In genomic region chr2:181670285-181670912, GRCm38 (mm10) we compare ENCODE assay signal across 10 mouse cellular contexts. TPM values are rescaled to one million over a fixed set of nuclear protein-coding genes. Genes with fewer than 3 reads are reported as not detected.
A peak's percentile ranks its signal among the peaks of the same experiment; 100 is the strongest.
DNase-seq lines count a peak whose midpoint lies in the region; ATAC-seq and TF ChIP-seq lines count a peak whose summit lies in the region.
"Had no signal": no experiment of that assay in that cellular context is flagged by ENCODE, and none has a peak within 500 bp of the region (broad histone marks: within the 10 kb centered on the region; RNA-seq: fewer than 3 reads in every experiment).

No protein-coding gene starts in this region.

- H3K4me2 ChIP-seq in heart, embryonic 11.5 days = peak overlapping the region; percentile 83
- peak overlapping the region; percentile 54 for H3K4me2 ChIP-seq in midbrain, postnatal 0 days (ENCODE audit: low read depth, low read length, poor library complexity, severe bottlenecking)

- peaks cover 15% of the 10 kb centered on the region for H3K27me3 ChIP-seq in liver, adult 2 months (ENCODE audit: control insufficient read depth, insufficient read depth, low read length)
- H3K27me3 ChIP-seq in heart, embryonic 11.5 days (ENCODE audit: control insufficient read depth, insufficient read depth, low read length) = peaks cover 64% of the 10 kb centered on the region
- peaks cover 80% of the 10 kb centered on the region for H3K27me3 ChIP-seq in limb, embryonic 10.5 days (ENCODE audit: low read depth, poor library complexity, severe bottlenecking)
- peaks cover 46% of the 10 kb centered on the region for H3K27me3 ChIP-seq in midbrain, postnatal 0 days (ENCODE audit: insufficient read depth, low read length)

- H3K36me3 ChIP-seq in liver, adult 2 months (ENCODE audit: control insufficient read depth, insufficient read depth, low read length) = no peaks in the 10 kb centered on the region
- H3K36me3 ChIP-seq in heart, embryonic 11.5 days (ENCODE audit: control insufficient read depth, insufficient read depth, low read length) = no peaks in the 10 kb centered on the region
- no peaks in the 10 kb centered on the region for H3K36me3 ChIP-seq in limb, embryonic 10.5 days
- H3K36me3 ChIP-seq in midbrain, postnatal 0 days (ENCODE audit: insufficient read depth, low read length) = no peaks in the 10 kb centered on the region

- no peak for TF ChIP-seq CTCF in liver, adult 2 months (IDR thresholded peaks at IDR 0.05; ENCODE audit: low read depth, low read length)
- peak; percentile 16; the same call in 1 of the 2 replicates for TF ChIP-seq CTCF in midbrain, postnatal 0 days (IDR thresholded peaks at IDR 0.05)

- H3K9me3 ChIP-seq in heart, embryonic 11.5 days (replicated peaks; ENCODE audit: control insufficient read depth, low read length) = no peaks in the 10 kb centered on the region
- H3K9me3 ChIP-seq in limb, embryonic 10.5 days (replicated peaks) = no peaks in the 10 kb centered on the region
- no peaks in the 10 kb centered on the region for H3K9me3 ChIP-seq in midbrain, postnatal 0 days (ENCODE audit: low read length)

- H3K9ac ChIP-seq in liver, adult 2 months (ENCODE audit: low read depth, low read length) = peak overlapping the region; percentile 88
- peak overlapping the region; percentile 65 for H3K9ac ChIP-seq in heart, embryonic 11.5 days (ENCODE audit: low read depth, low read length)
- 0 out of 2 replicates have a peak overlapping the region, but pooled peaks have one; percentile 24 for H3K9ac ChIP-seq in midbrain, postnatal 0 days (replicated peaks; ENCODE audit: low read length, poor library complexity, severe bottlenecking)

- H3K27ac ChIP-seq in liver, adult 2 months (replicated peaks; ENCODE audit: insufficient read depth, low read depth, low read length) = peak overlapping the region; percentile 52
- no peak overlapping the region for H3K27ac ChIP-seq in heart, embryonic 11.5 days (ENCODE audit: low read depth, low read length)
- H3K27ac ChIP-seq in limb, embryonic 10.5 days = peak overlapping the region; percentile 80
- H3K27ac ChIP-seq in midbrain, postnatal 0 days (ENCODE audit: low read depth, low read length) = no peak overlapping the region

- WGBS in liver, adult 2 months = 6% methylated on average over 56 of the region's 56 CpGs
- WGBS in heart, embryonic 11.5 days (ENCODE audit: insufficient replicate concordance) = 4% methylated on average over 54 of the region's 56 CpGs
- 2% methylated on average over 55 of the region's 56 CpGs for WGBS in limb, embryonic 10.5 days
- 6% methylated on average over 43 of the region's 56 CpGs for WGBS in midbrain, postnatal 0 days

- no peaks in the 10 kb centered on the region for H3K4me1 ChIP-seq in liver, adult 2 months (ENCODE audit: control insufficient read depth, insufficient read depth, low read length)
- peaks cover 10% of the 10 kb centered on the region for H3K4me1 ChIP-seq in heart, embryonic 11.5 days (ENCODE audit: control insufficient read depth, insufficient read depth, low read length)
- peaks cover 43% of the 10 kb centered on the region for H3K4me1 ChIP-seq in limb, embryonic 10.5 days
- H3K4me1 ChIP-seq in midbrain, postnatal 0 days (ENCODE audit: insufficient read depth, low read length) = peaks cover 8% of the 10 kb centered on the region

- no peak for TF ChIP-seq POLR2A in liver, adult 2 months (IDR thresholded peaks at IDR 0.05; ENCODE audit: extremely low read depth, insufficient read depth, low read length)

- peak overlapping the region; percentile 74 for H3K4me3 ChIP-seq in liver, adult 2 months (ENCODE audit: insufficient read depth, low read depth, low read length)
- H3K4me3 ChIP-seq in heart, embryonic 11.5 days (ENCODE audit: low read depth, low read length) = peak overlapping the region; percentile 56
- peak overlapping the region; percentile 52 for H3K4me3 ChIP-seq in limb, embryonic 10.5 days
- peak overlapping the region; percentile 41 for H3K4me3 ChIP-seq in midbrain, postnatal 0 days (ENCODE audit: low read depth, low read length)

- DNase-seq in liver, adult 2 months (ENCODE audit: extremely low read depth, low read depth, low spot score) = no peak
- no peak for DNase-seq in liver
- peak; percentile 61 for DNase-seq in limb, embryonic 10.5 days (ENCODE audit: low spot score)
- DNase-seq in midbrain, postnatal 0 days (ENCODE audit: low spot score) = no peak
- no peak for DNase-seq in thymus, adult 18-20 months
- no peak for DNase-seq in thymus, postnatal 10 days (ENCODE audit: low spot score in 2 of 2)
- DNase-seq in gastrocnemius, postnatal 4 days (ENCODE audit: low spot score in 2 of 2) = no peak

- no peak for ATAC-seq in heart, embryonic 11.5 days (replicated peaks; ENCODE audit: insufficient number of reproducible peaks, low FRiP score, low TSS enrichment)
- peak; percentile 11; the same call in 1 of the 2 replicates for ATAC-seq in midbrain, postnatal 0 days (ENCODE audit: low FRiP score)
- ATAC-seq: Patski had no signal

- H3K79me2 ChIP-seq in liver, adult 2 months (ENCODE audit: control insufficient read depth, insufficient read depth, low read length) = peaks cover 4% of the 10 kb centered on the region; the same call in 1 of the 2 replicates

RNA-seq across cellular contexts. Expression of gene Sox18, which starts 1.0 kb away (rescaled TPM):
- 1.4 and 2.9 TPM in 2 replicates for total RNA-seq in liver, adult 2 months (2014; rRNA removed)
- 8.0 and 9.8 TPM in 2 replicates for polyA plus RNA-seq in liver, adult 2 months (2012; rRNA removed)
- 18.6 and 22.2 TPM in 2 replicates for polyA plus RNA-seq in heart, embryonic 11.5 days (2014; fragmentation: Nextera tagmentation; extraction: Ambion mirVana)
- 25.9 and 27.9 TPM in 2 replicates for polyA plus RNA-seq in limb, embryonic 10.5 days (2016; fragmentation: Nextera tagmentation; extraction: Ambion mirVana)
- 8.3 and 15.4 TPM in 2 replicates for total RNA-seq in midbrain, postnatal 0 days (2014; rRNA removed)
- polyA plus RNA-seq in midbrain, postnatal 0 days (2015; fragmentation: Nextera tagmentation; extraction: Ambion mirVana) = 9.2 and 11.2 TPM in 2 replicates
- 10 to 100 TPM; 33.9 to 34.4 TPM for total RNA-seq in gastrocnemius, postnatal 4 days (2021)

RNA-seq across cellular contexts. Expression of gene Tcea2, which starts 9.7 kb away (rescaled TPM):
- 1.1 and 1.4 TPM in 2 replicates for total RNA-seq in liver, adult 2 months (2014; rRNA removed)
- polyA plus RNA-seq in liver, adult 2 months (2012; rRNA removed) = 1.8 and 2.8 TPM in 2 replicates
- 13.5 and 14.1 TPM in 2 replicates for polyA plus RNA-seq in heart, embryonic 11.5 days (2014; fragmentation: Nextera tagmentation; extraction: Ambion mirVana)
- 16.5 and 25.8 TPM in 2 replicates for polyA plus RNA-seq in limb, embryonic 10.5 days (2016; fragmentation: Nextera tagmentation; extraction: Ambion mirVana)
- total RNA-seq in midbrain, postnatal 0 days (2014; rRNA removed) = 50.8 and 54.4 TPM in 2 replicates
- 61.9 and 68.2 TPM in 2 replicates for polyA plus RNA-seq in midbrain, postnatal 0 days (2015; fragmentation: Nextera tagmentation; extraction: Ambion mirVana)
- total RNA-seq in gastrocnemius, postnatal 4 days (2021) = 1 to 10 TPM; 7.5 to 9.7 TPM

RNA-seq across cellular contexts. Expression of gene Gm29797, which starts 13.6 kb away (rescaled TPM):
- total RNA-seq in liver, adult 2 months (2014; rRNA removed) = not detected in 2 replicates
- polyA plus RNA-seq in liver, adult 2 months (2012; rRNA removed) = not detected in 2 replicates
- polyA plus RNA-seq in heart, embryonic 11.5 days (2014; fragmentation: Nextera tagmentation; extraction: Ambion mirVana) = not detected in 2 replicates
- polyA plus RNA-seq in limb, embryonic 10.5 days (2016; fragmentation: Nextera tagmentation; extraction: Ambion mirVana) = 0.39 TPM in 1 of 2 replicates, not detected in the other
- total RNA-seq in midbrain, postnatal 0 days (2014; rRNA removed) = not detected in 2 replicates
- not detected in 2 replicates for polyA plus RNA-seq in midbrain, postnatal 0 days (2015; fragmentation: Nextera tagmentation; extraction: Ambion mirVana)
- total RNA-seq in gastrocnemius, postnatal 4 days (2021) = under 1 TPM in 1 of 2 experiments, not detected in 1; 0.36 TPM

RNA-seq across cellular contexts. Expression of gene Rgs19, which starts 23.4 kb away (rescaled TPM):
- 1.5 and 3.2 TPM in 2 replicates for total RNA-seq in liver, adult 2 months (2014; rRNA removed)
- 4.5 and 7.8 TPM in 2 replicates for polyA plus RNA-seq in liver, adult 2 months (2012; rRNA removed)
- polyA plus RNA-seq in heart, embryonic 11.5 days (2014; fragmentation: Nextera tagmentation; extraction: Ambion mirVana) = 57.7 and 61.3 TPM in 2 replicates
- 94.3 and 96.4 TPM in 2 replicates for polyA plus RNA-seq in limb, embryonic 10.5 days (2016; fragmentation: Nextera tagmentation; extraction: Ambion mirVana)
- total RNA-seq in midbrain, postnatal 0 days (2014; rRNA removed) = 51.2 and 65.2 TPM in 2 replicates
- polyA plus RNA-seq in midbrain, postnatal 0 days (2015; fragmentation: Nextera tagmentation; extraction: Ambion mirVana) = 63.6 and 69.4 TPM in 2 replicates
- 10 to 100 TPM; 16.4 to 20.1 TPM for total RNA-seq in gastrocnemius, postnatal 4 days (2021)

RNA-seq across cellular contexts. Expression of gene Lkaaear1, which starts 27.8 kb away (rescaled TPM):
- not detected in 2 replicates for total RNA-seq in liver, adult 2 months (2014; rRNA removed)
- polyA plus RNA-seq in liver, adult 2 months (2012; rRNA removed) = not detected in 2 replicates
- not detected in 2 replicates for polyA plus RNA-seq in heart, embryonic 11.5 days (2014; fragmentation: Nextera tagmentation; extraction: Ambion mirVana)
- not detected in 2 replicates for polyA plus RNA-seq in limb, embryonic 10.5 days (2016; fragmentation: Nextera tagmentation; extraction: Ambion mirVana)
- total RNA-seq in midbrain, postnatal 0 days (2014; rRNA removed) = not detected in 2 replicates
- not detected in 2 replicates for polyA plus RNA-seq in midbrain, postnatal 0 days (2015; fragmentation: Nextera tagmentation; extraction: Ambion mirVana)
- total RNA-seq in gastrocnemius, postnatal 4 days (2021) = not detected
- total RNA-seq: left cerebral cortex, postnatal 36 days had no signal
- polyA plus RNA-seq: Patski had no signal

Comparison
In these comparisons a context has a peak if more than half of its experiments do, and no peak if none do; other contexts are left out.
1. H3K27ac ChIP-seq: peak in liver, adult 2 months (single experiment) and limb, embryonic 10.5 days (single experiment); none in heart, embryonic 11.5 days (single experiment) and midbrain, postnatal 0 days (single experiment).
2. H3K9ac ChIP-seq: peak in every context shown above with its lines; median percentile 88 in liver, adult 2 months; 65 in heart, embryonic 11.5 days; 24 in midbrain, postnatal 0 days.
3. Peak in every context shown above with its lines, with median percentiles within 50 percentile points of each other: H3K4me3 ChIP-seq.